Mouse (Mus musculus): ENCODE measurements around the gene Srsf3. TPM values are rescaled to one million over a fixed set of nuclear protein-coding genes. Genes with fewer than 3 reads are reported as not detected.

The Srsf3 gene
- total RNA-seq, 2 experiments from 2014 or later: 113 to 117 TPM

- intact Hi-C loops (cut with DNase I): no loop called here
- no peak for DNase-seq (ENCODE audit: low spot score in 2 of 2)
Observed at GRCm38 (mm10) chr17:29080758-29081617, 48.6 kb downstream of the Srsf3 start.

GRCm38 (mm10) chr17:29081618-29082381, 49.4 kb downstream of the Srsf3 start:
- DNase-seq (ENCODE audit: low spot score in 2 of 2): peak; percentile 52 to 81
- intact Hi-C loops (cut with DNase I): no loop called here

- intact Hi-C loops (cut with DNase I): no loop called here
- DNase-seq (ENCODE audit: low spot score in 2 of 2): no peak
Observed at GRCm38 (mm10) chr17:29083586-29083985, 51.2 kb downstream of the Srsf3 start.

GRCm38 (mm10) chr17:29084656-29085055, 52.2 kb downstream of the Srsf3 start:
- intact Hi-C loops (cut with DNase I): no loop called here
- DNase-seq (ENCODE audit: low spot score in 2 of 2): no peak

- intact Hi-C loops (cut with DNase I): no loop called here
- no peak for DNase-seq (ENCODE audit: low spot score in 2 of 2)
Observed at GRCm38 (mm10) chr17:29085266-29085665, 52.8 kb downstream of the Srsf3 start.

- DNase-seq (ENCODE audit: low spot score in 2 of 2): no peak
- intact Hi-C loops (cut with DNase I): no loop called here
Observed at GRCm38 (mm10) chr17:29086916-29087315, 54.5 kb downstream of the Srsf3 start.

GRCm38 (mm10) chr17:29090776-29091175, 58.3 kb downstream of the Srsf3 start, which contains the start of gene Cdkn1a:
Gene Cdkn1a (plus strand): TSS chr17:29090976.
- no peak for DNase-seq (ENCODE audit: low spot score in 2 of 2)
- intact Hi-C loops (cut with DNase I): loop anchor here (5.0 kb wide), 1 partner anchor 157 kb away; no protein-coding TSS in a partner anchor

- DNase-seq (ENCODE audit: low spot score in 2 of 2): no peak
- intact Hi-C loops (cut with DNase I): loop anchor here (5.0 kb wide), 1 partner anchor 156 kb away; no protein-coding TSS in a partner anchor
Observed at GRCm38 (mm10) chr17:29091348-29091944, 59.0 kb downstream of the Srsf3 start.

- intact Hi-C loops (cut with DNase I): loop anchor here (2.0 to 5.0 kb wide), 2 partner anchors 14 to 155 kb away; no protein-coding TSS in a partner anchor
- no peak for DNase-seq (ENCODE audit: low spot score in 2 of 2)
Observed at GRCm38 (mm10) chr17:29092497-29092896, 60.1 kb downstream of the Srsf3 start.

Other genes with a start within 250 kb of the Srsf3 start
- gene Brpf3, start 231.5 kb upstream of the Srsf3 start, total RNA-seq (2021): 10 to 100 TPM; 47.2 to 54.7 TPM
- under 1 TPM; 0.46 to 0.57 TPM for gene Pnpla1, start 174.2 kb upstream of the Srsf3 start, total RNA-seq (2021)
- 10 to 100 TPM in 1 of 2 experiments, 1 to 10 TPM in 1; 9.5 to 11.4 TPM for gene 4930539E08Rik, start 117.3 kb upstream of the Srsf3 start, total RNA-seq (2021)
- gene Pxt1, start 88.8 kb upstream of the Srsf3 start, total RNA-seq (2021): not detected
- 10 to 100 TPM; 74.0 to 77.4 TPM for gene Kctd20, start 80.7 kb upstream of the Srsf3 start, total RNA-seq (2021)
- 10 to 100 TPM; 44.9 to 59.3 TPM for gene Stk38, start 24.6 kb upstream of the Srsf3 start, total RNA-seq (2021)
- gene Cdkn1a, start 58.3 kb downstream of the Srsf3 start, total RNA-seq (2021): 10 to 100 TPM; 36.0 to 54.2 TPM
- under 1 TPM in 1 of 2 experiments, not detected in 1; 0.14 TPM for gene Rab44, start 81.5 kb downstream of the Srsf3 start, total RNA-seq (2021)
- gene Cpne5, start 205.5 kb downstream of the Srsf3 start, total RNA-seq (2021): 100 to 1,000 TPM; 121 to 149 TPM
- gene Ppil1, start 231.6 kb downstream of the Srsf3 start, total RNA-seq (2021): 10 to 100 TPM; 19.7 to 20.8 TPM
- 10 to 100 TPM; 86.2 to 93.7 TPM for gene BC004004, start 236.2 kb downstream of the Srsf3 start, total RNA-seq (2021)

All from left cerebral cortex, postnatal 25 days (tissue).